Mouse (Mus musculus): Measurements from ENCODE around the gene Mta1.

Gene Mta1

GRCm38 (mm10) chr12:113148381-113149035, 50.4 kb downstream of the Mta1 start:
- ATAC-seq (ENCODE audit: low TSS enrichment), result no peak

DNA sequence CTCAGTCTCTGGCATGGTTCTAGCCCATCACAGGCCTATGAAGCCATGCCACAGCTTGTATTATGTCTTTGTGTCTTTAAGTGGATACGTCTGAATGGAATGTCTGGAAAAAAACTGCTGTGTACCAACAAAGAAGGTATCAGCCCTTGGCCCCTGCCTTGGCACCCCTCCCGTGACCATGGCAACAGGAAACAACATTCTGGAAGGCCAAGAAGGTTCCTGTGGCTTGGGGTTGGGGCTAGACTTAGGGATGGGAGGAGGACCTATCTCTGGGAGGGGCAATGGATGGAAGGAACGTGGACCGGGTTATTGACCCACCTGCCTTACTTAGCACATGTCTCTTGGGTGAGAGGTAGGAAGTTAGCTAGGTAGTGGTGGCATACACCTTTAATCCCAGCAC, 51.3 kb downstream of the Mta1 start:
- ATAC-seq (ENCODE audit: low TSS enrichment), result no peak

- no peak for ATAC-seq (ENCODE audit: low TSS enrichment)
Measured at GRCm38 (mm10) chr12:113149896-113150295, 51.8 kb downstream of the Mta1 start.

- no peak for ATAC-seq (ENCODE audit: low TSS enrichment)
Measured at GRCm38 (mm10) chr12:113150591-113150990, 52.5 kb downstream of the Mta1 start.

DNA sequence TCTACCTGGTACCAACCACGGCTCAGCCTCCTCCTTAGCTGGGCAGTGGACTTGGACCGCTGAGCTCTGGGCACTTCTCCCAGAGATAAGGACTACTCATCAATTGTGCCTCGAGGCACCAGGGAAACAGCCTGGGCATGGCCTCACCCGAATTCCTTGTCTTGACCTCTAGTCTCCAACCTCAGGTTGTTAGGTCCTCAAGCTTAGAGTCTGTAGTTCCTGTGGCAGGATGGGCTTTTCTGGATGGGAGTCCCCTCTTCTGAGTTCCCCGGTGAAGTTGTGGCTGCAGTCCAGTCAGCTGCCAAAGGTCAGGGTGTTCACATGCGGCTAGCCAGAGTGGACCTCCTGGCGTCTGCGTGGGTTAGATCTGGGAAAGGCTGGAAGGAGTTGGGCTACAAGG, 53.0 kb downstream of the Mta1 start:
- ATAC-seq (ENCODE audit: low TSS enrichment), result no peak

DNA sequence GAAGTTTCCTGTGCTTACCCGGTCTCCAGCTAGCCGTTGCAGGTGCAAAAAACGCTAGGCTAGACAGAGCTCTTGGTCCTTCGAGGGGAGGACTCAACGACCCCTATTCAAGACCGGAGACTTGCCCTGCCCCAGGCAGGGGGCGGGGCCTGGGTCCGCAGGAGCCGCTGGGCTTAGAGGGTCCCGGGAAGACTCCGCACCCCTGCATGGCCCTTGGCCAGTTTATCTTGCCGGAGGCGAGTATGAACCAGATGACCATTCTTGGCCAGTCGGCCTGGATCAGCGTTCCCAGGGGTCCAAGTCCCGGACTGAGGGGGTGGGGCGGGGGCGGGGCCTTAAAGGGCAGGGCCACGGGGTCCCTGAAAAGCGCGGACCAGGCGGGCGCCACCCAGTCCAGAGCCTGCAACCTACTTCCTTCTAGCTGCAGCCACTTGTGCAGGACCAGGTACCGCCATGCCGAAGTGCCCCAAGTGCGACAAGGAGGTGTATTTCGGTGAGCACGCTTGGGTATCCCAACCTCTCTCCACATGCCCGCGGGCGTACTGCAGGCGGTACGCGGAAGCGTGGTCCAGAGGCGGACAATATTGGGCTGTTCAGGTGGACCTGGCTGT, 53.7 kb downstream of the Mta1 start:
- no peak for ATAC-seq (ENCODE audit: low TSS enrichment)

- ATAC-seq (ENCODE audit: low TSS enrichment), result no peak
Measured at GRCm38 (mm10) chr12:113152272-113152661, 54.2 kb downstream of the Mta1 start.

- ATAC-seq (ENCODE audit: low TSS enrichment), result no peak
Measured at GRCm38 (mm10) chr12:113152991-113153525, 55.0 kb downstream of the Mta1 start.

GRCm38 (mm10) chr12:113153971-113154370, 55.9 kb downstream of the Mta1 start:
- no peak for ATAC-seq (ENCODE audit: low TSS enrichment)

- ATAC-seq (ENCODE audit: low TSS enrichment), result no peak
Measured at GRCm38 (mm10) chr12:113154747-113155075, 56.6 kb downstream of the Mta1 start.

GRCm38 (mm10) chr12:113155076-113155771, 57.1 kb downstream of the Mta1 start:
- peak; percentile 7; the same call in 1 of the 2 replicates for ATAC-seq (ENCODE audit: low TSS enrichment)

DNA sequence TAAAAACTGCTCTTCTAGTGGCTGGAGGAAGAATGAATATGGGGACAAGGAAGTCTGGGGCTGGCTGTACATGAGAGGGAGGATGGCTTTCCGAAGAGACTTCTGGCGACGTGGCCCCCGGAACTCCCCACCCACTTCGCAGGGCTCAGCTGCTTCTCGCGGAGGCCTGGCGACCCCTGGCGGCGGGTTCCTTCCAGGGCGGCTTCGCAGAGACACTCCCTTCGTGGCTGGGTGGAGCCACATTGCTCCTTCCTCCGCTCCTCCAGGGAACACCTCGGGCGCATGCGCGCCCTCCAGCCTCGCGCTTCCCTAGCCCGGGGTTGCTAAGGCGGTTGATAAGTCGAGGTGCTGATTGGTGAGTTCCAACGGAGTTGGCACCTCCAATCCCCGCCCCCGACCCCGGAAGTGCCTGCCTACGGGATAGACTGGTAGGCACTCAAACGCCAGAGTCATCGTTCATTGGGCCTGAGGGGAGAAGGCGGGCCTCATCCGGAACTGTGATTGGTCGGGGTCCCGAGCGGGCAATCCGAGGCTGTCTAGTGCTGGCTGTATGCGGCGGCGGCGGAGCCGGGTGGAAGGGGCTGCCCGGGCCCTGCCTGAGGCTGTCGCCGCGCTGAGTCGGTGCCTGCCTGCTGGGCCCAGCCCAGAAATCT, 57.9 kb downstream of the Mta1 start, which contains the start of gene Tedc1:
TSS of gene Tedc1 (plus strand) at position 535 of the 653 bp plus-strand sequence.
- peak; percentile 96 for ATAC-seq (ENCODE audit: low TSS enrichment)

- ATAC-seq (ENCODE audit: low TSS enrichment), result no peak
Measured at GRCm38 (mm10) chr12:113156540-113156929, 58.5 kb downstream of the Mta1 start.

- ATAC-seq (ENCODE audit: low TSS enrichment), result no peak
Measured at GRCm38 (mm10) chr12:113157002-113157401, 58.9 kb downstream of the Mta1 start.

GRCm38 (mm10) chr12:113157521-113157920, 59.4 kb downstream of the Mta1 start:
- no peak for ATAC-seq (ENCODE audit: low TSS enrichment)

GRCm38 (mm10) chr12:113157971-113158370, 59.9 kb downstream of the Mta1 start:
- no peak for ATAC-seq (ENCODE audit: low TSS enrichment)

GRCm38 (mm10) chr12:113163561-113164006, 65.5 kb downstream of the Mta1 start:
- ATAC-seq (ENCODE audit: low TSS enrichment), result peak; percentile 81

DNA sequence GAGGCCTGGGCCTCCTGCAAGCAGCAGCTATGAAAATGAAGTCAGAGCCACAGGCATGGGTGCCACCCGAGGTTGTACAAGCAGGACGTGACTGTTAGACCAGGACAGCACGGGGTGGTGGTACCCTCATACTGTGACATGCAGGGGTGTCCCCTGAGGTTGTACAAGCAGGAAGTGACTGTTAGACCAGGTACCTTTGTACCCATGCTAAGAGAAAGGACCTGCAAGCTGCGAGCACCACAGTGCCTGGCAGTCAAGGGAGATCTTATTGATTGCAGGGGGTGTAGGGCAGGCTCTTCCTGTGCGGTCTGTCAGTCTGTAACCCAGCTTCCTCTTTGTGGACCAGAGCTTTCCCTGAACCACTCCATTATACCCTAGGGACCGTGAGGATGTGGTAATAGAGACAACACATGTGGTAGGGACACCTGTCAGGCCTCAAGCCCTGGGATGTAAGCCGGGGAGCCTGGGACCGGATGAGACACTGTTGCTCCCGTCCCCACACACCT, 70.0 kb downstream of the Mta1 start:
- ATAC-seq (ENCODE audit: low TSS enrichment), result no peak

- ATAC-seq (ENCODE audit: low TSS enrichment), result no peak
Measured at GRCm38 (mm10) chr12:113176960-113177725, 79.1 kb downstream of the Mta1 start.

DNA sequence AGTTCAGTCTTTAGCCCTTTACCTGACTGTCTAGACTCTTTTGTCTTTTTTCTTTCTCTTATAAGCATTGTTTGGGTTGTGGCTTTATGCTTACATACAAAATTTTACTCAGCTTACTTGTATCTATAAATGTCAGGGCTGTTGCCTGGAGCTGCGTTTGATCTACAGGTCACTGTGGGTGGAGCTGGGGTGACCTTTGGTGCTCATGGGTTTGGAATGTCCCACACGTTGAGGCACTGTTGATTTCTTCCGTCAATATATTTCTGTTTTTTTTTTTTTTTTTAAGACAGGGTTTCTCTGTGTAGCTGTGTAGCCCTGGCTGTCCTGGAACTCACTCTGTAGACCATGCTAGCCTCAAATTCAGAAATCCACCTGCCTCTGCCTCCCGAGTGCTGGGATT, 82.9 kb downstream of the Mta1 start:
- no peak for ATAC-seq (ENCODE audit: low TSS enrichment)

- no peak for ATAC-seq (ENCODE audit: low TSS enrichment)
Measured at GRCm38 (mm10) chr12:113184945-113185344, 86.9 kb downstream of the Mta1 start.

All from frontal cortex, adult (tissue).